Mouse (Mus musculus) heart, embryonic 13.5 days (tissue): ENCODE data around the gene Cela1. TPM values are rescaled to one million over a fixed set of nuclear protein-coding genes. Genes with fewer than 3 reads are reported as not detected.

Experiments
- ATAC-seq: fragments of 200-750 bp; cut with Nextera tagmentation; 2 replicates; pipeline ENCODE4 v1.8.0; 2017; ENCODE audit warnings: moderate TSS enrichment; ENCODE audit not compliant: insufficient number of reproducible peaks, low FRiP score, low TSS enrichment; ENCODE audit errors: extremely low read depth
- H3K27ac ChIP-seq: fragments of 300-500 bp; sonication (generic); replicated peaks from 2 replicates; pipeline ENCODE4 v1.5.1; 2015; ENCODE audit warnings: moderate library complexity, mild to moderate bottlenecking, inconsistent platforms
- H3K27me3 ChIP-seq: fragments of 300-500 bp; sonication (generic); replicated peaks from 2 replicates; pipeline ENCODE4 v1.6.1; 2015; ENCODE audit warnings: mild to moderate bottlenecking, inconsistent platforms
- H3K36me3 ChIP-seq: fragments of 300-500 bp; sonication (generic); 2 replicates; pipeline ENCODE4 v1.6.1; 2015; ENCODE audit warnings: mild to moderate bottlenecking, inconsistent platforms
- H3K4me1 ChIP-seq: fragments of 300-500 bp; sonication (generic); 2 replicates; pipeline ENCODE4 v1.6.1; 2015; ENCODE audit warnings: inconsistent platforms
- H3K4me2 ChIP-seq: fragments of 300-500 bp; sonication (generic); 2 replicates; pipeline ENCODE4 v1.6.1; 2015; ENCODE audit warnings: inconsistent platforms, mild to moderate bottlenecking, moderate library complexity
- H3K4me3 ChIP-seq: fragments of 300-500 bp; sonication (generic); 2 replicates; pipeline ENCODE4 v1.5.1; 2015; ENCODE audit warnings: moderate library complexity, mild to moderate bottlenecking, inconsistent platforms
- H3K9ac ChIP-seq: fragments of 300-500 bp; sonication (generic); 2 replicates; pipeline ENCODE4 v1.6.1; 2015; ENCODE audit warnings: inconsistent platforms, mild to moderate bottlenecking, moderate library complexity
- H3K9me3 ChIP-seq: fragments of 300-500 bp; sonication (generic); 2 replicates; pipeline ENCODE4 v1.6.1; 2016; ENCODE audit warnings: inconsistent platforms
- WGBS: fragments of 180-500 bp; shearing (Covaris S2); methylation state at CpG from one replicate; pipeline ENCODE4 v1.1.7; 2015; ENCODE audit warnings: mixed read lengths; 5-methylcytosine and 5-hydroxymethylcytosine counted together
- polyA plus RNA-seq: library from polyadenylated mRNA; unstranded; fragments of >200 nt; fragmentation: Nextera tagmentation; extraction: Ambion mirVana; gene quantifications from 2 replicates; pipeline ENCODE4 v1.2.1, GENCODE M21; 2015

The Cela1 gene
- polyA plus RNA-seq: 1.7 TPM in 2 replicates

- H3K9me3 ChIP-seq: peaks cover 11% of the 10 kb centered on the region
- no peak within 1 kb of the TSS for H3K4me3 ChIP-seq
- no peak within 1 kb of the TSS for H3K27ac ChIP-seq
- ATAC-seq: no peak
- 61% methylated on average over 8 of the region's 8 CpGs for WGBS
- H3K9ac ChIP-seq: 0 out of 2 replicates have a peak within 1 kb of the TSS, but pooled peaks have one; percentile 26
- H3K27me3 ChIP-seq: peaks cover 15% of the 10 kb centered on the region
- peak within 1 kb of the TSS; percentile 30 for H3K4me2 ChIP-seq
- peaks cover 28% of the 10 kb centered on the region for H3K4me1 ChIP-seq
- H3K36me3 ChIP-seq: 0 out of 2 replicates have a peak, but pooled peaks cover 3% of the 10 kb centered on the region
These were observed at the start of gene Cela1 for GRCm38 (mm10) chr15:100687430-100687971. Cela1 (minus strand) TSS chr15:100687921.

- H3K27me3 ChIP-seq: peaks cover 23% of the 10 kb centered on the region
- no peaks in the 10 kb centered on the region for H3K36me3 ChIP-seq
- no peak overlapping the region for H3K4me3 ChIP-seq
- peaks cover 9% of the 10 kb centered on the region for H3K4me1 ChIP-seq
- no peak overlapping the region for H3K27ac ChIP-seq
- no peak overlapping the region for H3K9ac ChIP-seq
- no peaks in the 10 kb centered on the region for H3K9me3 ChIP-seq
- no peak for ATAC-seq
- WGBS: 56% methylated on average over 9 of the region's 9 CpGs
- H3K4me2 ChIP-seq: no peak overlapping the region
These were observed 48.2 kb upstream of the Cela1 start for GRCm38 (mm10) chr15:100735953-100736300.

DNA sequence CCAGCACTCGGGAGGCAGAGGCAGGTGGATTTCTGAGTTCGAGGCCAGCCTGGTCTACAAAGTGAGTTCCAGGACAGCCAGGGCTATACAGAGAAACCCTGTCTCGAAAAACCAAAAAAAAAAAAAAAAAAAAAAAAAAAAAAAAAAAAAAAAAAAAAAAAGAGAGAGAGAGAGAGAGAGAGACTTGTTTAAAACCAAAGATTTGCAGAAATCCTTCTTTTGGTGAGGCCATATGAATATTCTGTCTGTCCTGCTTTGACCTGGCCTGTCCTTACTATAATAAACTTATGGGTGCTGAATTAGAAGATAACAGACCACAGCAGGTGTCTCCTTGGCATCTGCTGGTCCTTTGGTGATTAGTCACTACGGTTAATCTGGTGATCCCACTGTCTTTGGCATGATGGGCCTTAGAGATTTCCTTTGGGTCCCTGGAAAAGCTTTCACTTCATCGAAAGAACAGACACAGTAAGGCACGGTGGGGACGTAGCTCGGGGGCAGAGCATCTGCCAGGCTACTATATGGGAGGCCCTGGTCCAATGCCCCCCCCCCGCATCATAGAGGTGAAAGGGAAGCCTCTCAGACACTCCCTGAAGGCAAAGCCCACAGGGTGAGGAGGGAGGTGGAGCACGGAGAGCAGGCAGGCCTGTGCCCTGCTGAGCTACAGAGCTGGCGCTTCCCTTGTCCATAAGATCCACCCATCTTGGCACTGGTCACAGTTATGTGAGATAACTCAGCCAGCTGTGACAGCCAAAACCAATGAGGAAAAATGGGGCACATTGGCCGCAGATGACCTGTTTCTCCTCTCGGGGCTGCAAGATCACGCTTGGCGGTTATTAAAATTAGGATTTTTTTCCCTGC lies 47.6 kb upstream of the Cela1 start:
- 77% methylated on average over 14 of the region's 15 CpGs for WGBS
- peaks cover 9% of the 10 kb centered on the region for H3K4me1 ChIP-seq
- H3K27ac ChIP-seq: no peak overlapping the region
- no peak for ATAC-seq
- H3K27me3 ChIP-seq: peaks cover 24% of the 10 kb centered on the region
- no peak overlapping the region for H3K4me3 ChIP-seq
- no peaks in the 10 kb centered on the region for H3K36me3 ChIP-seq
- H3K9ac ChIP-seq: no peak overlapping the region
- H3K9me3 ChIP-seq: no peaks in the 10 kb centered on the region
- no peak overlapping the region for H3K4me2 ChIP-seq

DNA sequence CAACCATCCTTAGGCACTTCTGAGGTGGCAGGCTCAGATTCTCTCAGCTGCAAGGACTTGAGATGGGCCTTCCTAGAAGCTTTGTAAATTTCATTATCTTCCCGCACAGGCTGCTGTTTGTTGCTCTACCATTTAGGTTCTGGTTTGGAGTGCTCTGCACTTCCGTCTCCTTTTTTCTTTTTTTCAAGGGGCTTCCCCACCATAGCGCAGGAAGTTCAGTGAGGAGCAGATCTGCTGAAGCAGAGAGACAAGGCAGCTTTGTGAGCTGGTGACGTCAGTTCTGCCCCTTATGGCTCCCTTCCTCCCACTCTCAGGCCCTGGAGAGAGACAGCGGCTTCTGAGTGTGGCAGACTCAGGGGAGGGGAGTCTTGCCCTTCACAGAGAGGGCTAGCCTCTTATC lies 44.9 kb upstream of the Cela1 start:
- 0 out of 2 replicates have a peak overlapping the region, but pooled peaks have one; percentile 33 for H3K9ac ChIP-seq
- 22% methylated on average over 5 of the region's 5 CpGs for WGBS
- H3K4me2 ChIP-seq: no peak overlapping the region
- no peak for ATAC-seq
- peaks cover 22% of the 10 kb centered on the region for H3K4me1 ChIP-seq
- H3K9me3 ChIP-seq: no peaks in the 10 kb centered on the region
- H3K27me3 ChIP-seq: peaks cover 46% of the 10 kb centered on the region
- no peak overlapping the region for H3K27ac ChIP-seq
- H3K4me3 ChIP-seq: no peak overlapping the region
- no peaks in the 10 kb centered on the region for H3K36me3 ChIP-seq

DNA sequence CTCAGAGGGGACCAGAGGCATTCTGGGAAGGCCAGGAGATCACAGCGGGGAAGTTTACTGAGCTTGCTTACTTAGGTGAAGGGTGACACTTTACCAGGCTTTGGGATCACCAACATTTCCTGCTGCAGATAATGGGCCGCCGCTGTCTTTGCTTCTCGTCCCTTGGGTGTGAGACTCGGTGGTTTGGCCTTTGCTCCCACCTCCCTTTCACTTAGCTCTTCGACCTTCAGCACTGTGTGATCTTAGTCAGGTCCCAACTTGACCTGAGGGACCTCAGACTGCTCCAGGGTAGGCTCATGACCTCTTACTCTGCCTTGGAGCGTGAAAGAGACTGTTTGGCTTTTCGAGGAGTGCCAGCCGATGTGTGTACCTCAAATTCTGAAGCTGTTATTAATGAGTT lies 43.4 kb upstream of the Cela1 start:
- H3K36me3 ChIP-seq: no peaks in the 10 kb centered on the region
- no peaks in the 10 kb centered on the region for H3K9me3 ChIP-seq
- ATAC-seq: no peak
- H3K27ac ChIP-seq: no peak overlapping the region
- no peak overlapping the region for H3K4me2 ChIP-seq
- H3K9ac ChIP-seq: no peak overlapping the region
- H3K27me3 ChIP-seq: peaks cover 61% of the 10 kb centered on the region
- H3K4me3 ChIP-seq: no peak overlapping the region
- peaks cover 22% of the 10 kb centered on the region for H3K4me1 ChIP-seq
- 37% methylated on average over 9 of the region's 9 CpGs for WGBS

DNA sequence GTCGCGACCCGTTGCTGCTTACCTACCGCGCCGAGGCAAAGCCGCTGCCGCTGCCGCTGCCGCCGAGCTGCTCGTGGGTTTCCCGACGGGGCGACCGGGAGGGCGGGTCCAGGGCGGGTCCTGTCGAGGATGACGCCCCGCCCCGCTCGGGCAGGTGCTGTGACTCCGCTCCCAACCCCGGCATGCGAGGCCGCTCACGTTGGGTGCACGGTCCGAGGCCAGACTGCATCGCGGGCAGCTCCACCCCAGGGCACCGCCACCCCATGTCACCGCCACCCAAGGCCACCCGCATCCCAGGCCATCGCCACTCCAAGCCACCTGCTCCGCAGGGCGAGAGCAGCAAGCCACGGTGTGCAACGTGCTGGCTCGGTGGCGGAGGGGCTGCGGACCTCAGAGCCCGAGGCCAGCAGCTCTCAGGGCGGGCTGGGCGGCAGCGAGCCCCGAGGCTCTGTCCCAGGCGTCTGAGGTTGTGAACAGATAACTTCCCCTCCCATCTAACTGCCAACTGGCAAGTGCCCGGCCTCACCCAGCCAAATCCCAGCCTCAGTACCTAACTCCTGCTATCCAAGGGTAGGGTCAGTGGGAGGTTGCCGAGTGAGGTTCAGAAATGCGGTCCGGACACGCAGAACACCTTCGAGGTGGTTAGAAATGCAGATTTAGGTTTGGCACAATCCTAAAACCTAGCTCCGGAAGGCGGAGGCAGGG lies 41.7 kb upstream of the Cela1 start, which contains the start of gene Galnt6:
Galnt6 (minus strand) TSS at position 96 of the 705 bp plus-strand sequence.
- peaks cover 19% of the 10 kb centered on the region for H3K4me1 ChIP-seq
- H3K9me3 ChIP-seq: no peaks in the 10 kb centered on the region
- no peak for ATAC-seq
- no peaks in the 10 kb centered on the region for H3K36me3 ChIP-seq
- H3K27me3 ChIP-seq: peaks cover 71% of the 10 kb centered on the region
- WGBS: 6% methylated on average over 57 of the region's 57 CpGs
- no peak within 1 kb of the TSS for H3K27ac ChIP-seq
- H3K9ac ChIP-seq: peak within 1 kb of the TSS; percentile 50
- H3K4me2 ChIP-seq: peak within 1 kb of the TSS; percentile 62
- peak within 1 kb of the TSS; percentile 39 for H3K4me3 ChIP-seq

DNA sequence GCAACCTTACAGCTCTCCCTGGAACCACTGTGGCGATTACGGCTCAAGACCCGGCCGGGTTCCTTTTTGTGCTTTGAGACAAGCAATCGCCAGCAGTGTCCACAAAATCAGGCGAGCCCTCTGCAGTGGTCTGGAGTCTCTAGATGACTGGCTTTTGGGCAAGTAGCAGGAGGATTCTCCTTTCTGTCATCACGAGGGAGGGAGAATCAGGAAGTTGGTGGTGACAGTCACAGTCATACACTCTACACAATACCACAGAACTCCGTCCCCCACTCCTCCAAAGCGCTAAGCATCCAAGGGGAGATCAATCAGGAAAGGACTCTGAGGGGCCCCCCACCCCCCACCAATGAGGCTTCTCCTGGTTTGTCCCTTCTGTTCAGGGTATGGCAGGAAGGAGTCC lies 40.9 kb upstream of the Cela1 start:
- peak overlapping the region; percentile 50; the same call in 1 of the 2 replicates for H3K9ac ChIP-seq
- H3K4me2 ChIP-seq: peak overlapping the region; percentile 62
- no peak for ATAC-seq
- WGBS: 29% methylated on average over 9 of the region's 9 CpGs
- no peaks in the 10 kb centered on the region for H3K9me3 ChIP-seq
- peak overlapping the region; percentile 39 for H3K4me3 ChIP-seq
- H3K36me3 ChIP-seq: no peaks in the 10 kb centered on the region
- H3K4me1 ChIP-seq: peaks cover 19% of the 10 kb centered on the region
- peaks cover 73% of the 10 kb centered on the region for H3K27me3 ChIP-seq
- no peak overlapping the region for H3K27ac ChIP-seq

DNA sequence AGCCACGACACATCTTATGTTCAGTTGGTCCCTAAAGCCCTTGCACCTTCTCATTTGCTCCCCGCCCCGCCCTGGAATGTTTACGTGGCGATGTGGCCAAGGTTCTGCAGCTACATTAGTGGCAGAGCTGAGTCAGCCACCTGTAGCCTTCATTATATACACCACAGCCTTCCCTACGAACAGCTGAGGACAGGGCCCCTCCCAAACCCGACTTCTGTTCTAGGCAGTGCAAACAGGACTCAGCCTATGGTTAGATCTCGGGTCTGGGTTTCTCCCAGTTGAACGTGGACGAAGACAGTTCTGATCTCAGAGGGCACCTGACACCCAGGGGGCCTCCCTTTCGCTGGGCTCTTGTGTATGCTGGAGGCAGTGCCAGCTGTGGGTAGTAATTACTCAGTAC lies 40.1 kb upstream of the Cela1 start:
- H3K4me1 ChIP-seq: peaks cover 15% of the 10 kb centered on the region
- H3K9ac ChIP-seq: no peak overlapping the region
- peaks cover 75% of the 10 kb centered on the region for H3K27me3 ChIP-seq
- no peak overlapping the region for H3K4me3 ChIP-seq
- H3K9me3 ChIP-seq: no peaks in the 10 kb centered on the region
- no peak overlapping the region for H3K27ac ChIP-seq
- H3K4me2 ChIP-seq: no peak overlapping the region
- ATAC-seq: no peak
- 81% methylated on average over 11 of the region's 11 CpGs for WGBS
- H3K36me3 ChIP-seq: no peaks in the 10 kb centered on the region

GRCm38 (mm10) chr15:100726721-100727120 lies 39.0 kb upstream of the Cela1 start:
- WGBS: 74% methylated on average over 11 of the region's 11 CpGs

DNA sequence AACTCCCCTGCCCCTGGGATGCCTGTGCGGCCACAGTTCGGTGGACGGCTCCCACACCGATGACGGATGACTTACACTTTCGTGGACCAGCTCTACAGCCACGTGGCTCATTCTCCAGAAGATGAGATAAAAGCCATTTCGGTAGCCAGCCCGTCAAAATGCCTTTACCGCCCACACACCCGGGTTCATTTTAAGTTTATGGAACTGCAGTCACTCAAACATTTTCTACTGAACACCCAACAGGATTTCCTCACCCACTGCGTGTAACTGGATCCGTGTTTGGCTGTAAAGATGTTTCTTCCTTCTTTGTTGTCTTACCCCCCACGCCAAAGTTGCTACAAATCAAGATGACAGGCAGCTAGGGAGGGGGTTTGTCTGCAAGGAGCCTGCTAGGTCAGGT lies 35.8 kb upstream of the Cela1 start:
- H3K4me3 ChIP-seq: no peak overlapping the region
- no peak for ATAC-seq
- no peak overlapping the region for H3K9ac ChIP-seq
- H3K27me3 ChIP-seq: peaks cover 48% of the 10 kb centered on the region
- no peaks in the 10 kb centered on the region for H3K36me3 ChIP-seq
- H3K4me1 ChIP-seq: no peaks in the 10 kb centered on the region
- H3K9me3 ChIP-seq: 0 out of 2 replicates have a peak, but pooled peaks cover 2% of the 10 kb centered on the region
- H3K27ac ChIP-seq: no peak overlapping the region
- WGBS: 47% methylated on average over 14 of the region's 14 CpGs
- H3K4me2 ChIP-seq: no peak overlapping the region

More at GRCm38 (mm10) chr15:100726721-100727120, 39.0 kb upstream of the Cela1 start:
- peaks cover 75% of the 10 kb centered on the region for H3K27me3 ChIP-seq
- H3K9me3 ChIP-seq: no peaks in the 10 kb centered on the region
- H3K36me3 ChIP-seq: no peaks in the 10 kb centered on the region
- ATAC-seq: no peak
- H3K27ac ChIP-seq: no peak overlapping the region
- no peak overlapping the region for H3K9ac ChIP-seq
- H3K4me1 ChIP-seq: peaks cover 12% of the 10 kb centered on the region
- no peak overlapping the region for H3K4me3 ChIP-seq
- H3K4me2 ChIP-seq: no peak overlapping the region

GRCm38 (mm10) chr15:100722564-100722963 lies 34.8 kb upstream of the Cela1 start:
- H3K4me3 ChIP-seq: no peak overlapping the region
- no peak for ATAC-seq
- H3K27ac ChIP-seq: no peak overlapping the region
- no peaks in the 10 kb centered on the region for H3K36me3 ChIP-seq
- WGBS: 67% methylated on average over 6 of the region's 6 CpGs
- no peak overlapping the region for H3K4me2 ChIP-seq
- 0 out of 2 replicates have a peak, but pooled peaks cover 3% of the 10 kb centered on the region for H3K9me3 ChIP-seq
- no peaks in the 10 kb centered on the region for H3K4me1 ChIP-seq
- H3K27me3 ChIP-seq: peaks cover 38% of the 10 kb centered on the region
- H3K9ac ChIP-seq: no peak overlapping the region
